8 mouse cellular contexts compared by ENCODE assay signal in genomic region chr2:31115943-31116731, GRCm38 (mm10). TPM values are rescaled to one million over a fixed set of nuclear protein-coding genes. Genes with fewer than 3 reads are reported as not detected.
DNase-seq lines count a peak whose midpoint lies in the region; ATAC-seq and TF ChIP-seq lines count a peak whose summit lies in the region.
"Had no signal": no experiment of that assay in that cellular context is flagged by ENCODE, and none has a peak within 500 bp of the region (broad histone marks: within the 10 kb centered on the region; RNA-seq: fewer than 3 reads in every experiment).

No protein-coding gene starts in this region.

- no peaks in the 10 kb centered on the region for H3K9me3 ChIP-seq in lung, postnatal 0 days (ENCODE audit: low read length)
- H3K9me3 ChIP-seq in intestine, embryonic 16.5 days (ENCODE audit: control insufficient read depth, low read length): no peaks in the 10 kb centered on the region

- H3K4me1 ChIP-seq in lung, postnatal 0 days (ENCODE audit: insufficient read depth, low read depth, low read length): no peaks in the 10 kb centered on the region
- peaks cover 19% of the 10 kb centered on the region for H3K4me1 ChIP-seq in intestine, embryonic 16.5 days (ENCODE audit: control insufficient read depth, insufficient read depth, low read length)

- no peaks in the 10 kb centered on the region for H3K36me3 ChIP-seq in lung, postnatal 0 days (ENCODE audit: insufficient read depth, low read length)
- H3K36me3 ChIP-seq in intestine, embryonic 16.5 days (ENCODE audit: control insufficient read depth, insufficient read depth, low read length): no peaks in the 10 kb centered on the region

- H3K27ac ChIP-seq in lung, postnatal 0 days (ENCODE audit: low read length): no peak overlapping the region
- peak overlapping the region; percentile 41; the same call in 1 of the 2 replicates for H3K27ac ChIP-seq in intestine, embryonic 16.5 days (ENCODE audit: low read length)

- 66% methylated on average over 10 of the region's 10 CpGs for WGBS in lung, postnatal 0 days
- WGBS in intestine, embryonic 16.5 days: 48% methylated on average over 10 of the region's 10 CpGs

- no peak overlapping the region for H3K4me3 ChIP-seq in lung, postnatal 0 days (ENCODE audit: low read depth, low read length)
- H3K4me3 ChIP-seq in intestine, embryonic 16.5 days (ENCODE audit: low read length): no peak overlapping the region

- H3K4me2 ChIP-seq in lung, postnatal 0 days (replicated peaks; ENCODE audit: low read depth, low read length): no peak overlapping the region
- H3K4me2 ChIP-seq in intestine, embryonic 16.5 days (ENCODE audit: low read depth, low read length): no peak overlapping the region

- no peak for DNase-seq in lung, postnatal 0 days (ENCODE audit: low spot score)
- DNase-seq in lung, postnatal 14 days: no peak
- peak; percentile 24 for DNase-seq in brain, embryonic 14.5 days (ENCODE audit: low read depth)
- peak; percentile 91 for DNase-seq in thymus, postnatal 0 days (ENCODE audit: low spot score)
- DNase-seq in adrenal gland, postnatal 14 days: no peak
- no peak for DNase-seq in adrenal gland, adult 2 months
- DNase-seq: kidney, adult 9 months had no signal

- H3K27me3 ChIP-seq in lung, postnatal 0 days (replicated peaks; ENCODE audit: insufficient read depth, low read length): no peaks in the 10 kb centered on the region
- no peaks in the 10 kb centered on the region for H3K27me3 ChIP-seq in intestine, embryonic 16.5 days (replicated peaks; ENCODE audit: control insufficient read depth, insufficient read depth, low read length)

- ATAC-seq in lung, postnatal 0 days: 0 out of 2 replicates have a peak, but pooled peaks have one; percentile 16
- peak; percentile 50; the same call in 1 of the 2 replicates for ATAC-seq in intestine, embryonic 16.5 days

- no peak for TF ChIP-seq EP300 in lung, postnatal 0 days (IDR thresholded peaks at IDR 0.05)

- no peak for TF ChIP-seq CTCF in lung, postnatal 0 days (IDR thresholded peaks at IDR 0.05)
- no peak for TF ChIP-seq CTCF in brain, embryonic 14.5 days (IDR thresholded peaks at IDR 0.05; ENCODE audit: borderline replicate concordance, extremely low read depth, insufficient read depth, insufficient read length)

- TF ChIP-seq POLR2A in brain, embryonic 14.5 days (IDR thresholded peaks at IDR 0.05; ENCODE audit: borderline replicate concordance, extremely low read depth, insufficient read depth, insufficient read length, poor library complexity, severe bottlenecking): no peak

- H3K9ac ChIP-seq in lung, postnatal 0 days (replicated peaks; ENCODE audit: low read depth): no peak overlapping the region
- H3K9ac ChIP-seq in intestine, embryonic 16.5 days (ENCODE audit: low read depth, low read length): no peak overlapping the region

RNA-seq across cellular contexts. Expression of gene Fnbp1, which starts 25.7 kb away (rescaled TPM):
- 7.2 and 10.0 TPM in 2 replicates for polyA plus RNA-seq in lung, postnatal 0 days (2015; fragmentation: Nextera tagmentation; extraction: Ambion mirVana)
- polyA plus RNA-seq in brain, embryonic 14.5 days (2012; rRNA removed): 34.1 and 46.3 TPM in 2 replicates
- 19.0 and 21.1 TPM in 2 replicates for polyA plus RNA-seq in intestine, embryonic 16.5 days (2015; fragmentation: Nextera tagmentation; extraction: Ambion mirVana)
- 45.6 and 59.9 TPM in 2 replicates for polyA plus RNA-seq in thymus, postnatal 0 days (2015; fragmentation: Nextera tagmentation; extraction: Ambion mirVana)
- 53.0 and 66.5 TPM in 2 replicates for total RNA-seq in adrenal gland, postnatal 14 days (2021)
- 10 to 100 TPM; 59.7 to 73.4 TPM for total RNA-seq in adrenal gland, adult 2 months (2021)
- polyA plus RNA-seq in adrenal gland, adult 2 months (2012; rRNA removed): 34.3 and 35.6 TPM in 2 replicates

RNA-seq across cellular contexts. Expression of gene Gpr107, which starts 36.0 kb away (rescaled TPM):
- 26.2 TPM in 2 replicates for polyA plus RNA-seq in lung, postnatal 0 days (2015; fragmentation: Nextera tagmentation; extraction: Ambion mirVana)
- polyA plus RNA-seq in brain, embryonic 14.5 days (2012; rRNA removed): 34.1 and 35.3 TPM in 2 replicates
- polyA plus RNA-seq in intestine, embryonic 16.5 days (2015; fragmentation: Nextera tagmentation; extraction: Ambion mirVana): 30.4 and 32.5 TPM in 2 replicates
- polyA plus RNA-seq in thymus, postnatal 0 days (2015; fragmentation: Nextera tagmentation; extraction: Ambion mirVana): 21.7 and 24.1 TPM in 2 replicates
- total RNA-seq in adrenal gland, postnatal 14 days (2021): 46.8 and 48.1 TPM in 2 replicates
- 10 to 100 TPM; 54.9 to 55.8 TPM for total RNA-seq in adrenal gland, adult 2 months (2021)
- 18.2 and 21.7 TPM in 2 replicates for polyA plus RNA-seq in adrenal gland, adult 2 months (2012; rRNA removed)

Comparison
In these comparisons a context has a peak if more than half of its experiments do, and no peak if none do; other contexts are left out.
1. DNase-seq: peak in brain, embryonic 14.5 days (single experiment) and thymus, postnatal 0 days (single experiment); none in lung, postnatal 0 days (single experiment), lung, postnatal 14 days (single experiment), adrenal gland, postnatal 14 days (single experiment) and adrenal gland, adult 2 months (single experiment).